Mouse (Mus musculus): ENCODE results near the gene Cadps. TPM values are rescaled to one million over a fixed set of nuclear protein-coding genes. Genes with fewer than 3 reads are reported as not detected.

Cadps gene
- total and polyA plus RNA-seq, 3 experiments = 0.09 to 0.16 TPM; not detected in 1

GRCm38 (mm10) chr14:12559574-12560232, 263.2 kb downstream of the Cadps start:
- intact Hi-C loops (cut with DNase I) = no loop called here

GRCm38 (mm10) chr14:12558920-12559573, 263.8 kb downstream of the Cadps start:
- no peaks in the 10 kb centered on the region for H3K36me3 ChIP-seq (ENCODE audit: control insufficient read depth, insufficient read depth, low read length)
- no peaks in the 10 kb centered on the region for H3K4me1 ChIP-seq (ENCODE audit: control insufficient read depth, insufficient read depth, low read length)
- H3K27ac ChIP-seq = no peak overlapping the region
- no peak for DNase-seq
- no peak overlapping the region for H3K9ac ChIP-seq (ENCODE audit: low read depth, low read length)
- no peak overlapping the region for H3K4me3 ChIP-seq
- intact Hi-C loops (cut with DNase I) = no loop called here
- no peaks in the 10 kb centered on the region for H3K79me2 ChIP-seq (replicated peaks; ENCODE audit: control insufficient read depth, insufficient read depth, low read length)
- TF ChIP-seq EP300 (IDR thresholded peaks at IDR 0.05; ENCODE audit: insufficient read depth, low read depth, low read length) (no peak), CTCF (IDR thresholded peaks at IDR 0.05) (no peak), POLR2A (IDR thresholded peaks at IDR 0.05; ENCODE audit: insufficient read depth, low read depth, low read length) (no peak)
- H3K27me3 ChIP-seq (ENCODE audit: control insufficient read depth, insufficient read depth, low read length) = no peaks in the 10 kb centered on the region
- 80% methylated on average over 7 of the region's 7 CpGs for WGBS

More at GRCm38 (mm10) chr14:12559574-12560232, 263.2 kb downstream of the Cadps start:
- Histone ChIP-seq H3K27me3 (ENCODE audit: control insufficient read depth, insufficient read depth, low read length) (no peaks in the 10 kb centered on the region), H3K27ac (no peak overlapping the region), H3K4me1 (ENCODE audit: control insufficient read depth, insufficient read depth, low read length) (no peaks in the 10 kb centered on the region), H3K4me3 (no peak overlapping the region), H3K9ac (ENCODE audit: low read depth, low read length) (no peak overlapping the region), H3K79me2 (replicated peaks; ENCODE audit: control insufficient read depth, insufficient read depth, low read length) (no peaks in the 10 kb centered on the region), H3K36me3 (ENCODE audit: control insufficient read depth, insufficient read depth, low read length) (no peaks in the 10 kb centered on the region)
- DNase-seq = no peak
- 80% methylated on average over 3 of the region's 3 CpGs for WGBS
- no peak for TF ChIP-seq POLR2A (IDR thresholded peaks at IDR 0.05; ENCODE audit: insufficient read depth, low read depth, low read length)
- TF ChIP-seq CTCF (IDR thresholded peaks at IDR 0.05) = no peak
- TF ChIP-seq EP300 (IDR thresholded peaks at IDR 0.05; ENCODE audit: insufficient read depth, low read depth, low read length) = no peak

- Histone ChIP-seq H3K36me3 (ENCODE audit: control insufficient read depth, insufficient read depth, low read length) (no peaks in the 10 kb centered on the region), H3K9ac (ENCODE audit: low read depth, low read length) (no peak overlapping the region), H3K4me3 (no peak overlapping the region), H3K79me2 (replicated peaks; ENCODE audit: control insufficient read depth, insufficient read depth, low read length) (no peaks in the 10 kb centered on the region), H3K27ac (no peak overlapping the region), H3K27me3 (ENCODE audit: control insufficient read depth, insufficient read depth, low read length) (no peaks in the 10 kb centered on the region), H3K4me1 (ENCODE audit: control insufficient read depth, insufficient read depth, low read length) (no peaks in the 10 kb centered on the region)
- TF ChIP-seq POLR2A (IDR thresholded peaks at IDR 0.05; ENCODE audit: insufficient read depth, low read depth, low read length) = no peak
- TF ChIP-seq EP300 (IDR thresholded peaks at IDR 0.05; ENCODE audit: insufficient read depth, low read depth, low read length) = no peak
- TF ChIP-seq CTCF (IDR thresholded peaks at IDR 0.05) = no peak
- WGBS = 42% methylated on average over 2 of the region's 2 CpGs
- DNase-seq = no peak
- intact Hi-C loops (cut with DNase I) = no loop called here
Observed at GRCm38 (mm10) chr14:12554486-12554885, 268.4 kb downstream of the Cadps start.

- 40% methylated on average over 6 of the region's 6 CpGs for WGBS
- intact Hi-C loops (cut with DNase I) = no loop called here
- no peak for DNase-seq
Observed at GRCm38 (mm10) chr14:12551353-12551752, 271.5 kb downstream of the Cadps start.

GRCm38 (mm10) chr14:12550931-12551330, 271.9 kb downstream of the Cadps start:
- intact Hi-C loops (cut with DNase I) = no loop called here
- Histone ChIP-seq H3K4me1 (ENCODE audit: control insufficient read depth, insufficient read depth, low read length) (no peaks in the 10 kb centered on the region), H3K36me3 (ENCODE audit: control insufficient read depth, insufficient read depth, low read length) (no peaks in the 10 kb centered on the region), H3K79me2 (replicated peaks; ENCODE audit: control insufficient read depth, insufficient read depth, low read length) (no peaks in the 10 kb centered on the region), H3K9ac (ENCODE audit: low read depth, low read length) (no peak overlapping the region), H3K4me3 (no peak overlapping the region), H3K27me3 (ENCODE audit: control insufficient read depth, insufficient read depth, low read length) (no peaks in the 10 kb centered on the region), H3K27ac (no peak overlapping the region)
- no peak for TF ChIP-seq CTCF (IDR thresholded peaks at IDR 0.05)
- TF ChIP-seq EP300 (IDR thresholded peaks at IDR 0.05; ENCODE audit: insufficient read depth, low read depth, low read length) = no peak
- TF ChIP-seq POLR2A (IDR thresholded peaks at IDR 0.05; ENCODE audit: insufficient read depth, low read depth, low read length) = no peak
- no peak for DNase-seq
- 39% methylated on average over 5 of the region's 5 CpGs for WGBS

More at GRCm38 (mm10) chr14:12551353-12551752, 271.5 kb downstream of the Cadps start:
- Histone ChIP-seq H3K4me3 (no peak overlapping the region), H3K27me3 (ENCODE audit: control insufficient read depth, insufficient read depth, low read length) (no peaks in the 10 kb centered on the region), H3K79me2 (replicated peaks; ENCODE audit: control insufficient read depth, insufficient read depth, low read length) (no peaks in the 10 kb centered on the region), H3K9ac (ENCODE audit: low read depth, low read length) (no peak overlapping the region), H3K4me1 (ENCODE audit: control insufficient read depth, insufficient read depth, low read length) (no peaks in the 10 kb centered on the region), H3K36me3 (ENCODE audit: control insufficient read depth, insufficient read depth, low read length) (no peaks in the 10 kb centered on the region), H3K27ac (no peak overlapping the region)
- TF ChIP-seq CTCF (IDR thresholded peaks at IDR 0.05) (no peak), POLR2A (IDR thresholded peaks at IDR 0.05; ENCODE audit: insufficient read depth, low read depth, low read length) (no peak), EP300 (IDR thresholded peaks at IDR 0.05; ENCODE audit: insufficient read depth, low read depth, low read length) (no peak)

GRCm38 (mm10) chr14:12549290-12549689, 273.6 kb downstream of the Cadps start:
- no peaks in the 10 kb centered on the region for H3K79me2 ChIP-seq (replicated peaks; ENCODE audit: control insufficient read depth, insufficient read depth, low read length)
- H3K36me3 ChIP-seq (ENCODE audit: control insufficient read depth, insufficient read depth, low read length) = no peaks in the 10 kb centered on the region
- no peak overlapping the region for H3K9ac ChIP-seq (ENCODE audit: low read depth, low read length)
- intact Hi-C loops (cut with DNase I) = no loop called here
- H3K27me3 ChIP-seq (ENCODE audit: control insufficient read depth, insufficient read depth, low read length) = no peaks in the 10 kb centered on the region
- no peak overlapping the region for H3K27ac ChIP-seq
- DNase-seq = no peak
- TF ChIP-seq POLR2A (IDR thresholded peaks at IDR 0.05; ENCODE audit: insufficient read depth, low read depth, low read length) (no peak), CTCF (IDR thresholded peaks at IDR 0.05) (no peak), EP300 (IDR thresholded peaks at IDR 0.05; ENCODE audit: insufficient read depth, low read depth, low read length) (no peak)
- H3K4me1 ChIP-seq (ENCODE audit: control insufficient read depth, insufficient read depth, low read length) = no peaks in the 10 kb centered on the region
- no peak overlapping the region for H3K4me3 ChIP-seq

Measured in heart, adult 2 months (tissue).